Mouse (Mus musculus): ENCODE measurements at regions not wholly inside any gene's neighbourhood (a gene's known extent, or its start where the extent isn't known, plus 50 kb on each side); places are given as distances from the start of the nearest gene placed in this dataset.

DNA sequence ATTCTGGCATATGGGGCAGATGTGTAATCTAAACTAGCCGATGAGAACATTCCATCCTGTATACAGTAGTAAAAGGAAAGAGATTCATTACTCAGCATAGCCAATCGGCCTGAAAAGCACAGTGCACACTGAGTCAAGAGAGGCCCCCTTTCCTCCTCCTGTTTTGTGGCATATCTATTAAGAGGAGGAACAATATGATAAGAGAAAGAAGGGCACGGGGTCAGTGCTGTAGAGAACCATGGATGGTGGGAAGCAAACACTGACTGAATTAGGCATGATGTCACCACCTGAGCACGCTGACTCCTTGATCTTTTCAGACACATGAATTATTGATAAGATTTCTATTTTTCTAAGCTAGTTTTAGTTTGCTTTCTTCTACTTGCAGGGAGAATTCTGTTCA is 554.5 kb upstream of the Adamts9 start:
- DNase-seq (ENCODE audit: low spot score) (no peak), ATAC-seq (ENCODE audit: low FRiP score, low read depth) (no peak)
- no peak overlapping the region for H3K27ac ChIP-seq (replicated peaks; ENCODE audit: low read depth, low read length)
- H3K9ac ChIP-seq (ENCODE audit: low read depth, low read length, severe bottlenecking): no peak overlapping the region
- no peaks in the 10 kb centered on the region for H3K36me3 ChIP-seq (ENCODE audit: control insufficient read depth, insufficient read depth, low read length)
- no peak for TF ChIP-seq POLR2A (IDR thresholded peaks at IDR 0.05; ENCODE audit: borderline replicate concordance, extremely low read depth, insufficient read depth, insufficient read length)
- H3K4me1 ChIP-seq (ENCODE audit: control insufficient read depth, insufficient read depth, low read length): no peaks in the 10 kb centered on the region
- no peak overlapping the region for H3K4me3 ChIP-seq (replicated peaks; ENCODE audit: low read length)
- WGBS: 86% methylated on average over 4 of the region's 4 CpGs
- H3K9me3 ChIP-seq (ENCODE audit: control insufficient read depth, low read length): no peaks in the 10 kb centered on the region
- H3K27me3 ChIP-seq (ENCODE audit: control insufficient read depth, insufficient read depth, low read length): no peaks in the 10 kb centered on the region
- H3K4me2 ChIP-seq (replicated peaks; ENCODE audit: low read depth, low read length, severe bottlenecking): no peak overlapping the region

DNA sequence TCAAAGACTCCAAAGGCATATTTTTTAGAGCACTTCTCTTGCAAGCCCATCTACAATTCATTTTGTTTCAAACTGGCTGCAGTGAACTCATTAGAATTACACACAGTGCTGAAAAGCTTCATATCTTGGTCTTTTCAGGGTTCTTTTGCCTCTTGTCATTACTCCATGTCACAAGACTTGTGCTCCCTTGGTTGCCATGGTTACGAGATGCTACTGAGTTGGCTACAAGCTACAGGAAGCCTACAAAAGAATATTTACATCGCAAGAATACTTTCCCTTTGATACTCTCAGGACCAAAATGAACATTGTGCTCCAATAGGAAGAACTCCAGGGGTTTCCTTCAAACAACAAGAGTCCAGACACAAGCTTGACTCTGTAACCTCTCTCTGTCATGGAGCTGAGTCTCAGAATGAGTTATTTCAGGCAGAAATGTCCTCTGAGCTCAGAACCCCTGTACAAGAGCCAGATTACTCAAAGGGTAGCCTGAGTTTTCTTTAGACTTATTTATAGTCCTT is 545.2 kb upstream of the Adamts9 start:
- H3K36me3 ChIP-seq (ENCODE audit: control insufficient read depth, insufficient read depth, low read length): no peaks in the 10 kb centered on the region
- H3K9me3 ChIP-seq (ENCODE audit: control insufficient read depth, low read length): no peaks in the 10 kb centered on the region
- H3K27me3 ChIP-seq (ENCODE audit: control insufficient read depth, insufficient read depth, low read length): no peaks in the 10 kb centered on the region
- no peak overlapping the region for H3K27ac ChIP-seq (replicated peaks; ENCODE audit: low read depth, low read length)
- H3K4me1 ChIP-seq (ENCODE audit: control insufficient read depth, insufficient read depth, low read length): no peaks in the 10 kb centered on the region
- no peak for ATAC-seq (ENCODE audit: low FRiP score, low read depth)
- DNase-seq (ENCODE audit: low spot score): no peak
- no peak for TF ChIP-seq POLR2A (IDR thresholded peaks at IDR 0.05; ENCODE audit: borderline replicate concordance, extremely low read depth, insufficient read depth, insufficient read length)
- no peak overlapping the region for H3K4me2 ChIP-seq (replicated peaks; ENCODE audit: low read depth, low read length, severe bottlenecking)
- H3K4me3 ChIP-seq (replicated peaks; ENCODE audit: low read length): no peak overlapping the region
- 78% methylated on average over 2 of the region's 2 CpGs for WGBS
- H3K9ac ChIP-seq (ENCODE audit: low read depth, low read length, severe bottlenecking): no peak overlapping the region

GRCm38 (mm10) chr6:93478521-93478920 is 535.2 kb upstream of the Adamts9 start:
- no peaks in the 10 kb centered on the region for H3K4me1 ChIP-seq (ENCODE audit: control insufficient read depth, insufficient read depth, low read length)
- no peak overlapping the region for H3K4me2 ChIP-seq (replicated peaks; ENCODE audit: low read depth, low read length, severe bottlenecking)
- TF ChIP-seq POLR2A (IDR thresholded peaks at IDR 0.05; ENCODE audit: borderline replicate concordance, extremely low read depth, insufficient read depth, insufficient read length): no peak
- no peak for ATAC-seq (ENCODE audit: low FRiP score, low read depth)
- DNase-seq (ENCODE audit: low spot score): no peak
- no peaks in the 10 kb centered on the region for H3K9me3 ChIP-seq (ENCODE audit: control insufficient read depth, low read length)
- no peaks in the 10 kb centered on the region for H3K27me3 ChIP-seq (ENCODE audit: control insufficient read depth, insufficient read depth, low read length)
- no peak overlapping the region for H3K4me3 ChIP-seq (replicated peaks; ENCODE audit: low read length)
- WGBS: 90% methylated on average over 2 of the region's 2 CpGs
- no peak overlapping the region for H3K27ac ChIP-seq (replicated peaks; ENCODE audit: low read depth, low read length)
- no peaks in the 10 kb centered on the region for H3K36me3 ChIP-seq (ENCODE audit: control insufficient read depth, insufficient read depth, low read length)
- no peak overlapping the region for H3K9ac ChIP-seq (ENCODE audit: low read depth, low read length, severe bottlenecking)

- H3K4me3 ChIP-seq (replicated peaks; ENCODE audit: low read length): no peak overlapping the region
- H3K27ac ChIP-seq (replicated peaks; ENCODE audit: low read depth, low read length): no peak overlapping the region
- ATAC-seq (ENCODE audit: low FRiP score, low read depth): no peak
- 53% methylated on average over 1 of the region's 1 CpGs for WGBS
- H3K4me1 ChIP-seq (ENCODE audit: control insufficient read depth, insufficient read depth, low read length): no peaks in the 10 kb centered on the region
- no peak for TF ChIP-seq POLR2A (IDR thresholded peaks at IDR 0.05; ENCODE audit: borderline replicate concordance, extremely low read depth, insufficient read depth, insufficient read length)
- no peaks in the 10 kb centered on the region for H3K27me3 ChIP-seq (ENCODE audit: control insufficient read depth, insufficient read depth, low read length)
- no peaks in the 10 kb centered on the region for H3K36me3 ChIP-seq (ENCODE audit: control insufficient read depth, insufficient read depth, low read length)
- no peaks in the 10 kb centered on the region for H3K9me3 ChIP-seq (ENCODE audit: control insufficient read depth, low read length)
- no peak overlapping the region for H3K4me2 ChIP-seq (replicated peaks; ENCODE audit: low read depth, low read length, severe bottlenecking)
- H3K9ac ChIP-seq (ENCODE audit: low read depth, low read length, severe bottlenecking): no peak overlapping the region
- no peak for DNase-seq (ENCODE audit: low spot score)
Measured at GRCm38 (mm10) chr6:93474981-93475380, 531.7 kb upstream of the Adamts9 start.

GRCm38 (mm10) chr6:93467867-93468266 is 524.6 kb upstream of the Adamts9 start:
- Histone ChIP-seq H3K4me1 (ENCODE audit: control insufficient read depth, insufficient read depth, low read length) (no peaks in the 10 kb centered on the region), H3K36me3 (ENCODE audit: control insufficient read depth, insufficient read depth, low read length) (no peaks in the 10 kb centered on the region), H3K9me3 (ENCODE audit: control insufficient read depth, low read length) (no peaks in the 10 kb centered on the region), H3K9ac (ENCODE audit: low read depth, low read length, severe bottlenecking) (no peak overlapping the region), H3K27me3 (ENCODE audit: control insufficient read depth, insufficient read depth, low read length) (no peaks in the 10 kb centered on the region), H3K4me3 (replicated peaks; ENCODE audit: low read length) (no peak overlapping the region), H3K4me2 (replicated peaks; ENCODE audit: low read depth, low read length, severe bottlenecking) (no peak overlapping the region), H3K27ac (replicated peaks; ENCODE audit: low read depth, low read length) (no peak overlapping the region)
- WGBS: 86% methylated on average over 5 of the region's 5 CpGs
- TF ChIP-seq POLR2A (IDR thresholded peaks at IDR 0.05; ENCODE audit: borderline replicate concordance, extremely low read depth, insufficient read depth, insufficient read length): no peak
- ATAC-seq (ENCODE audit: low FRiP score, low read depth) (no peak), DNase-seq (ENCODE audit: low spot score) (no peak)

- Histone ChIP-seq H3K4me1 (ENCODE audit: control insufficient read depth, insufficient read depth, low read length) (0 out of 2 replicates have a peak, but pooled peaks cover 2% of the 10 kb centered on the region), H3K36me3 (ENCODE audit: control insufficient read depth, insufficient read depth, low read length) (no peaks in the 10 kb centered on the region), H3K27ac (replicated peaks; ENCODE audit: low read depth, low read length) (no peak overlapping the region), H3K9me3 (ENCODE audit: control insufficient read depth, low read length) (no peaks in the 10 kb centered on the region), H3K9ac (ENCODE audit: low read depth, low read length, severe bottlenecking) (no peak overlapping the region), H3K27me3 (ENCODE audit: control insufficient read depth, insufficient read depth, low read length) (no peaks in the 10 kb centered on the region), H3K4me3 (replicated peaks; ENCODE audit: low read length) (no peak overlapping the region), H3K4me2 (replicated peaks; ENCODE audit: low read depth, low read length, severe bottlenecking) (no peak overlapping the region)
- DNase-seq (ENCODE audit: low spot score) (no peak), ATAC-seq (ENCODE audit: low FRiP score, low read depth) (no peak)
- no peak for TF ChIP-seq POLR2A (IDR thresholded peaks at IDR 0.05; ENCODE audit: borderline replicate concordance, extremely low read depth, insufficient read depth, insufficient read length)
- 68% methylated on average over 4 of the region's 4 CpGs for WGBS
Measured at GRCm38 (mm10) chr6:93462861-93463260, 519.6 kb upstream of the Adamts9 start.
